Mouse (Mus musculus): ENCODE measurements around the gene Timm17b. TPM values are rescaled to one million over a fixed set of nuclear protein-coding genes. Genes with fewer than 3 reads are reported as not detected.

The Timm17b gene
- total RNA-seq, 1 experiment, result 39.2 TPM

DNA sequence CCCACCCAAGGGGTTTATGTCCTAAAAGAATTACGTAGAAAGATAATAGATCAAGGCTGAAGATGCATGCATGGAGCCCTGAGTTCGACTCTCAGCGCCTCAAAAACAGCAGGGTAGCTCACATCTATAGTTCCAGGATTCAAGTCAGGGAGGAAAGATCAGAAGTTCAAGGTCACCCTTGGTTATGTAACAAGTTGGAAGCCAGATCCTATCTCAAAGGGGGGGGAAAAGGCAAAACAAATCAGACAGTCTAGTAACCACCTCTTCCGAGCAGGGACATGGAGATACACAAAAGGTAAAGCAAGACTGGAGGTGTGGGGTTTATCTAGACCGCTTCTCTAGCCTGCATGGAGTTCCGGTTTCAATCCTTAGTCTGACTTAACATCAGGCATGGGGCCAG is 27.1 kb downstream of the Timm17b start:
- Histone ChIP-seq H3K36me3 (ENCODE audit: control insufficient read depth, insufficient read depth, low read length, poor library complexity, severe bottlenecking) (peaks cover 23% of the 10 kb centered on the region), H3K4me3 (ENCODE audit: insufficient read depth in 1 of 2, low read depth in 1 of 2, low read length in 2 of 2, poor library complexity in 1 of 2, severe bottlenecking in 1 of 2) (peak overlapping the region; percentile 67 to 84; a peak in 3 of 4 replicates), H3K4me1 (ENCODE audit: control insufficient read depth in 2 of 2, insufficient read depth in 2 of 2, low read length in 2 of 2, poor library complexity in 1 of 2) (peaks cover 0 to 13% of the 10 kb centered on the region in 2 experiments; a peak in 3 of 4 replicates), H3K9ac (ENCODE audit: insufficient read depth, low read depth, low read length, poor library complexity, severe bottlenecking) (peak overlapping the region; percentile 42; the same call in 1 of the 2 replicates), H3K9me3 (ENCODE audit: control insufficient read depth, insufficient read depth, low read depth, low read length) (no peaks in the 10 kb centered on the region), H3K27ac (ENCODE audit: insufficient read depth, low read depth, low read length, poor library complexity, severe bottlenecking) (peak overlapping the region; percentile 53; the same call in 1 of the 2 replicates)
- in situ Hi-C loops (cut with MboI; ENCODE audit: low sequenced_read_pairs in 2 of 2, unreplicated experiment in 2 of 2), result loop anchor here in 1 of 2 experiments (10.0 kb wide), 1 partner anchor 89 kb away; the partner anchor contains the start of gene Glod5
- no peak for DNase-seq (ENCODE audit: low read depth, low spot score)
- no peak for TF ChIP-seq CHD2 (IDR thresholded peaks at IDR 0.05; ENCODE audit: low read depth, low read length)
- TF ChIP-seq ZC3H11A (IDR thresholded peaks at IDR 0.05; ENCODE audit: borderline replicate concordance, low read depth, low read length), result no peak
- no peak for TF ChIP-seq HCFC1 (IDR thresholded peaks at IDR 0.05; ENCODE audit: borderline replicate concordance, insufficient read depth, low read length)
- TF ChIP-seq ZNF384 (IDR thresholded peaks at IDR 0.05; ENCODE audit: low read depth, low read length), result no peak
- TF ChIP-seq MAFK (IDR thresholded peaks at IDR 0.05; ENCODE audit: insufficient read depth, low read depth, low read length), result no peak

DNA sequence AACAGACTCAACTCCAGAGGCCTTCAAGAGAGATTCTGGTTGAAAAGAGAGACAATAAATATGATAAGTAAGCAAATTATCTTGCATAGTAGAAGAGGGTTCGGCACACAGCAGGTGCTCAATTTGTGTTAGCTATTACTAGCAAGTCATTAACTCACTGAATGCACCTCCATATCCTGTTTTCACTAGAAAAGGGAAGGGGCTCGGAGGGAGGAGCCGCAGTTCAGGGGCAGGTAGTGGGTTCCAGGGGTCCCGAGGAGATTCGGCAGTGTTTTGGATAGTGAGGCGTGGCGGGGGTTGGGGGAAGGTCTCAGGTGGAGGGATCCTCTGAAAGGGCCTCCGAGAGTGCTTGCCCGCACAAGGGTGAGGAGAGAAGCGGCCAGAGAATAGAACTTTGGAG is 28.0 kb downstream of the Timm17b start:
- peak overlapping the region; percentile 79; the same call in 1 of the 2 replicates for H3K9ac ChIP-seq (ENCODE audit: insufficient read depth, low read depth, low read length, poor library complexity, severe bottlenecking)
- H3K9me3 ChIP-seq (ENCODE audit: control insufficient read depth, insufficient read depth, low read depth, low read length), result no peaks in the 10 kb centered on the region
- H3K4me1 ChIP-seq (ENCODE audit: control insufficient read depth in 2 of 2, insufficient read depth in 2 of 2, low read length in 2 of 2, poor library complexity in 1 of 2), result peaks cover 0 to 15% of the 10 kb centered on the region in 2 experiments; a peak in 2 of 4 replicates
- H3K27ac ChIP-seq (ENCODE audit: insufficient read depth, low read depth, low read length, poor library complexity, severe bottlenecking), result peak overlapping the region; percentile 90
- H3K4me3 ChIP-seq (ENCODE audit: insufficient read depth in 1 of 2, low read depth in 1 of 2, low read length in 2 of 2, poor library complexity in 1 of 2, severe bottlenecking in 1 of 2), result peak overlapping the region; percentile 67 to 84
- in situ Hi-C loops (cut with MboI; ENCODE audit: low sequenced_read_pairs in 2 of 2, unreplicated experiment in 2 of 2), result loop anchor here in 1 of 2 experiments (10.0 kb wide), 1 partner anchor 88 kb away; the partner anchor contains the start of gene Glod5
- peaks cover 30% of the 10 kb centered on the region for H3K36me3 ChIP-seq (ENCODE audit: control insufficient read depth, insufficient read depth, low read length, poor library complexity, severe bottlenecking)
- no peak for TF ChIP-seq ZC3H11A (IDR thresholded peaks at IDR 0.05; ENCODE audit: borderline replicate concordance, low read depth, low read length)
- DNase-seq (ENCODE audit: low read depth, low spot score), result no peak

DNA sequence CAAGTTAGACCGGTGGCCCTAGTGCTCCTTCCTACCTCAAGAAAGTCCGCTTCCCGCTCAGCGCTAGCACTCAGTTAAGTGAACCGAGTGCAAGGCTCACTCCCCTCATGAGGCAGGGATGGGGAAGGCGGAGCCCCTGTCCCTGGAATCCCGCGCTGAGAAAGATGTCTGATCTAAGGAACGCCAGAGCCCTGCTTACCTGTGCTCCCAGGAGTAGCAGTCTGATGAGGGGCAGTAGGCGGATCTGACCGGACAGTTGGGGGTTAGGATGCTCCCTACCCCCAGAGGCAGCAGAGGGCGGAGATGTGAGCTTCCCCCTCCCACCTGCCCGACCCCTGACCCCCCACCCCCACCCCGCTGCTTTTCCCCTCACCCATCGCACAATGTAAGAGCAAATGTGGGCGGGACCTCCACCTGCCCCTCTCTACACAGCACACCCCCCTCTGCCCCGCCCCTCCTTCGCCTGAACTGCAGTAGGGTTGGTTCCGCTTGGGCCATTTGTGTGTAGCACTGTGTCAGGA is 29.2 kb downstream of the Timm17b start, which contains the start of gene Eras:
Gene Eras (minus strand): TSS at position 338 of the 521 bp plus-strand sequence.
- TF ChIP-seq MAFK (IDR thresholded peaks at IDR 0.05; ENCODE audit: insufficient read depth, low read depth, low read length) (no peak), CHD2 (IDR thresholded peaks at IDR 0.05; ENCODE audit: low read depth, low read length) (no peak), ZC3H11A (IDR thresholded peaks at IDR 0.05; ENCODE audit: borderline replicate concordance, low read depth, low read length) (no peak), HCFC1 (IDR thresholded peaks at IDR 0.05; ENCODE audit: borderline replicate concordance, insufficient read depth, low read length) (no peak), ZNF384 (IDR thresholded peaks at IDR 0.05; ENCODE audit: low read depth, low read length) (no peak)
- Histone ChIP-seq H3K27ac (ENCODE audit: insufficient read depth, low read depth, low read length, poor library complexity, severe bottlenecking) (peak within 1 kb of the TSS; percentile 90), H3K36me3 (ENCODE audit: control insufficient read depth, insufficient read depth, low read length, poor library complexity, severe bottlenecking) (peaks cover 28% of the 10 kb centered on the region), H3K9ac (ENCODE audit: insufficient read depth, low read depth, low read length, poor library complexity, severe bottlenecking) (peak within 1 kb of the TSS; percentile 79), H3K4me1 (ENCODE audit: control insufficient read depth in 2 of 2, insufficient read depth in 2 of 2, low read length in 2 of 2, poor library complexity in 1 of 2) (peaks cover 0 to 14% of the 10 kb centered on the region in 2 experiments; a peak in 2 of 4 replicates), H3K4me3 (ENCODE audit: insufficient read depth in 1 of 2, low read depth in 1 of 2, low read length in 2 of 2, poor library complexity in 1 of 2, severe bottlenecking in 1 of 2) (peak within 1 kb of the TSS; percentile 67 to 84), H3K9me3 (ENCODE audit: control insufficient read depth, insufficient read depth, low read depth, low read length) (no peaks in the 10 kb centered on the region)
- no peak for DNase-seq (ENCODE audit: low read depth, low spot score)
- in situ Hi-C loops (cut with MboI; ENCODE audit: low sequenced_read_pairs in 2 of 2, unreplicated experiment in 2 of 2), result loop anchor here in 1 of 2 experiments (10.0 kb wide), 1 partner anchor 86 kb away; the partner anchor contains the start of gene Glod5

DNA sequence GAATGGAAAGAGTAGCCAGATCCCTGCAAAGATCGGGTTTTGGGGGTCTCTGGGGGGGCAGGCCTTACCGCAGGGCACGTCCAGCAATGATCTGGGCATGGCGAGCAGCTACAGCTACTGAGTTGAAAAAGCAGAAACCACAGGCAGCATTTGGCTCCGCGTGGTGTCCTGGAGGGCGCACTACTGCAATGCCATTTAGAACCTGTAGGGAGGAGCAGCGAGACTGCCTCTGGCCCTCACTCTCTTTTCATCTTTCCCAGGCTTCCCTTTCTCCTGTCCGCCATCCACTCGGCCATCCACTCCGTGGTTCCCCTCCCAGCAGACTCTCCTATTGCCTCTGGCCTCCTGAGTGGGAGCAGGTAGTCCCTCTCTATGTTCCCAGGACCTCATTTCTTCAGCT is 37.7 kb downstream of the Timm17b start:
- no peak for DNase-seq (ENCODE audit: low read depth, low spot score)
- TF ChIP-seq ZC3H11A (IDR thresholded peaks at IDR 0.05; ENCODE audit: borderline replicate concordance, low read depth, low read length), result peak; percentile 20; the same call in 1 of the 2 replicates
- TF ChIP-seq HCFC1 (IDR thresholded peaks at IDR 0.05; ENCODE audit: borderline replicate concordance, insufficient read depth, low read length), result no peak
- no peak for TF ChIP-seq MAFK (IDR thresholded peaks at IDR 0.05; ENCODE audit: insufficient read depth, low read depth, low read length)
- no peak for TF ChIP-seq CHD2 (IDR thresholded peaks at IDR 0.05; ENCODE audit: low read depth, low read length)
- Histone ChIP-seq H3K9ac (ENCODE audit: insufficient read depth, low read depth, low read length, poor library complexity, severe bottlenecking) (peak overlapping the region; percentile 30; the same call in 1 of the 2 replicates), H3K4me1 (ENCODE audit: control insufficient read depth in 2 of 2, insufficient read depth in 2 of 2, low read length in 2 of 2, poor library complexity in 1 of 2) (peaks cover 0 to 4% of the 10 kb centered on the region in 2 experiments; a peak in 1 of 4 replicates), H3K9me3 (ENCODE audit: control insufficient read depth, insufficient read depth, low read depth, low read length) (no peaks in the 10 kb centered on the region), H3K27ac (ENCODE audit: insufficient read depth, low read depth, low read length, poor library complexity, severe bottlenecking) (no peak overlapping the region), H3K4me3 (ENCODE audit: insufficient read depth in 1 of 2, low read depth in 1 of 2, low read length in 2 of 2, poor library complexity in 1 of 2, severe bottlenecking in 1 of 2) (peak overlapping the region in 1 of 2 experiments; percentile 15; a peak in 1 of 4 replicates), H3K36me3 (ENCODE audit: control insufficient read depth, insufficient read depth, low read length, poor library complexity, severe bottlenecking) (peaks cover 34% of the 10 kb centered on the region)
- in situ Hi-C loops (cut with MboI; ENCODE audit: low sequenced_read_pairs in 2 of 2, unreplicated experiment in 2 of 2), result no loop called here
